Mouse (Mus musculus): Measurements from ENCODE around the gene Chpt1. TPM values are rescaled to one million over a fixed set of nuclear protein-coding genes. Genes with fewer than 3 reads are reported as not detected.
"Not testable (repeated sequence)": the region's sequence is repeated elsewhere in the genome, so short reads cannot be mapped to it uniquely, and the experiment has no call there.

Gene Chpt1
- 10 to 100 TPM; 43.7 to 52.5 (median 46.0) TPM for total RNA-seq (2022)

DNA sequence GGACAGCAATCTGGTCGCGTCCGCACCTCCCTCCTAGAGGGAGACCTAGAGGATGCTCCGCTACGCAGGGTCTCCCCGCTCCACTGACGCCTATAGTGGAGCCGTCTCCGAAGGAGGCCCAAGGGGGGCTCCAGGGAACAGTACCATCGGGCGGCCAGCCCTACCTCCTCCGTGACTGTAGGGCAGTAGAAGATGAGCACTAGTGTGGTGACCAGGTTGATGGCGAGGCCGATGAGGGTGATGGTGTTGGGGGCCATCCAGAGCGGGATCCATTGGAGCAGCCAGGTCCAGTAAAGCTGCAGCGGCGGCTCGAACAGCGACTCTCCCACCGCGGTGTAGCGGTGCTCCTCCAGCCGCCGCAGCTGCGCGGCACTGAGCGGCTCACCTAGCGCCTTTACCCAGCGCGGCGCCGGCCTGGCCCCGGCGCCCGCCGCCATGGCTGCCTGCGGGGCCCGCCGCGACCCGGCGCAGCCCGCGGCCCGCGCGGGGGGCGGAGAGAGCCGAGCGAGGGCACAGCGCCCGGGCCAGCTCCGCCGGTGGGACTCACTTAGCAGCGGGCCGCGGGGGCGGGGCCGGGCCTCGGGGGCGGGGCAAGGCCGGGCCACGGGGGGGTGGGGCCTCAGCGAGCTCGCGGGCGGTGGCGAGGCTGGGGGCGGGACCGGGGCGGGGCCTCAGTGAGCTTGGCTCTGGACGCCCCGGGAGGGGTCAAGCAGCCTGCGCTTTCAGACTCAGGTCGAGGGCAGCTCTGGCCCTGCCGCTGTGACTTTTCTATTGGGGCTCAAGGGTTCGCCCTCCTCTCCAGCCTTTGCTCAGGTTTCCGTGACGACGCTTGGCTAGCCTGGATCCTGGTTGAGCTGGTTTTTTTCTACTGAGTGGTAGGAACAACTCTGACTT is at the start of gene Chpt1:
Gene Chpt1 (minus strand): TSS at position 653 of the 894 bp plus-strand sequence.
- peak; percentile 43 to 66 for DNase-seq (ENCODE audit: low spot score in 2 of 2)

DNA sequence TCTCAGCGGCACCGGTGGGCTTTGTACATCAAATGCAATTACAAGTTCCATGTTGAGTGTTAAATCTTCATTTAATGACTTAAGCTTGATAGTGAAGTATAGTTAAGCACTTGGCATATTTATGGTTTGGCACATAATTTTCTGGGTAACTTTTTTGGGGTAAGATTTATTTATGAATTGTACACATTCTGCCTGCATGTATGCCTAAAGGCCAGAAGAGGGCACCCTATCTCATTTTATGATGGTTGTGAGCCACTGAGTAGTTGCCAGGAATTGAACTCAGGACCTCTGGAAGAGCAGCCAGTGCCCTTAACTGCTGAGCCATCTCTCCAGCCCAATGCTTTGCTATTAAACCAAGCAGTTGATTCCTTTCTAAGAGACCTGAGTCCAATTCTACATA is 48.9 kb upstream of the Chpt1 start:
- no peak for DNase-seq (ENCODE audit: low spot score in 2 of 2)

DNA sequence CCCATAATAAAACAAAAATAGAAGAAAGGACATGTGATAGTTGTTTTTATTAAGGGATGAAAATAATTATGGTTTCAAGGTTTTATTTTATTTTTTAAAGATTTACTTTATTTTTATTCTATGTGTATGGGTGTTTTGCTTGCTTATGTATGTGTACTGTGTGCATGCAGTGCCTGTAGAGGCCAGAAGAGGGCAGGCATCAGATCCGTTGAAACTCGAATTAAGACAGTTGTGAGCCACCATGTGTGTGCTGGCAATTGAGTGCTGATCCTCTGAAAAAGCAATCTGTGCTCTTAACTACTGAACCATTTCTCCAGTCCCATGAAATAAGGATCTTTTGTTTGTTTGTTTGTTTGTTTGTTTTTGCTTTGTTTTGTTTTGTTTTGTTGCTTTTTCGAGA is 46.4 kb upstream of the Chpt1 start:
- DNase-seq (ENCODE audit: low spot score in 2 of 2), result no peak

DNA sequence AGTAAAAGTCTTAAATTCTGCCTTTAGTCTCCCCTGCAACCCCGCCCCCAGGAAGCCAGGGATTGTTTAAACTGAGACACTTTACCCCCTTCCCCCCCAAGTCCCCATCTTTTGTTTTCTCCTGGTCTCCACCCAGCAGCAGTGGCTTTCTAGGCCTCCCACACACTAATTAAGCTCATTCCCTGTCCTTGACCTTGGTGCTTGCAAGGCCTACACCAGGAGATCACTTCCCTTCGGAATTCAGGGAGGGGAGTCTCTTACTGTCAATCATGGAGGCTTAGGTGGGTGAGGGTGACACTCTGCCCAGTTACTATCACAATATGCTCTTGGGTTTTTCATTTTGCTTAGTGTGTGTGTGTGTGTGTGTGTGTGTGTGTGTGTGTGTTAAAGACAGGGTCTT is 43.8 kb upstream of the Chpt1 start:
- DNase-seq (ENCODE audit: low spot score in 2 of 2), result no peak

DNA sequence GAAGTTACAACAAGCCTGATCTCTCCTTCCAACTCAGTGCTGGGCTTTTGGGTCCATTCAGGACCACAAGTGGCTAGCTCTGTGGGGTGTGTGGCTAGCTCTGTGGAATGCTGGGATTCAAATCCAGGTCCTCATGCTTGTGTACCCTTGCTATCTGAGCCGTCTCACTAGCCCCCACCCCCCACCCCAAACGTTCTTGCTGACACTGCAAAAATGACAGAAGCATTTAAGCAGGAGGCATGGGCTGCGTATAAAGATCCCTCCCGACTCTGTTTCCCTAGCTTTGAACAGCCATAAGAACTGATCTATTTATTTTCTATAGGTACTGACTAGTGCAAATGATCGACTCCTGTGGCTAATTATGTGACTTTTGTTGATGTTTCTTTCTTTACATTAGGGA is 26.8 kb upstream of the Chpt1 start:
- no peak for DNase-seq (ENCODE audit: low spot score in 2 of 2)

DNA sequence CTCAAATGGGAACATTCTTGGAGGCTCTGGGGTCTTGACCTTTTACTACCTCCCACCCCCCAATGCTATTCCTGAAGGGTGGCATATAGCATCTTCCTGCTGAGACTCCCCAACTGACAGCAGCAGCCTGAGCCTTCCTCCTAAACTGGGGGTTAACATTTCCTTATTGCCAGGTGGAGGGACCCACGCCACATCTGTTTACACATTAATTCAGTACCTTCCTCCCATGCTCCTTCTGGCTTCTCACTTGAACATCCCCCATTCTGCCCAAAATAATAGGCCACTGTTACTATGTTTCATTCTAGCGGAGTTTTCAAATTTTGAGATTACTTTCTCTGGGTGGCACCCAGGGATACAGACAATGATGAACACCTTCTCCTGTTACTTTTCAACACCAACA is 20.1 kb upstream of the Chpt1 start:
- peak; percentile 38 to 42 for DNase-seq (ENCODE audit: low spot score in 2 of 2)

DNA sequence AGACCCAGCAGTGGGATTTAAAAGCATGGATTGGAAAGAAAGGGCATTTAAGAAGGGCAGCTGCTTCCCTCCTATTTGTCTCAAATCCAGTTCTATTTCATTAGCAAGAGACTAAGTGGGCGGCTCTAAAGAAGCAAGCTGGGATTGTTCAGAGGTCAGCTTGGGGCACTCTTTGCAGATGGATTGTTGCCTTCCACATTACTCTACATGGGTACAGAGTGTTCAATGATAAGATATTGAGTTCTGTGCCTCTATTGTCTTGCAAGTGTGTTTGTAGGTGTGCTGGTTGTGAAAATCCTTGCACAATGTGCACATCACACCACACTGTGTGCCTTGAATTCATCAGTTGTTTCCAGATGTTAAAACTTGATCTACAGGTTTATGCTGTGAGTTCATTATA is 19.3 kb upstream of the Chpt1 start:
- DNase-seq (ENCODE audit: low spot score in 2 of 2), result no peak

DNA sequence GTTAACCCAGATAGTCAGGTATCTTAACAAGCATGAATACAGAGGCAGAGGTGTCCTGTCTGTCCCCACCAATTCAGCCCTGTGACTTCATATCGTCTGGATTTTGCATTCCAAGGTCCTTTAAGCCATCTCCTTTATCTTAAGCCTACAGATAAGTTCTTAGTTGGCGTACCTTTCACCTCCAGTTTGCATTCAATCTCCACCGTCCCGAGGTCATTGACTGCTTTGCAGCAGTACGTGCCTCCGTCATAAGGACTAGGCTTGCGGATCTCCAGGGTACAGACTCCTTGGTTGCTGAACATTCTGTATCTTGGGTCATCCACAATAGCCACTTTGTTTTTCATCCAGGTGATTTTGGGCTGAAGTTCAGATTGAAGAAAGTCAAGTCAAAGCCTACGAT is 18.9 kb upstream of the Chpt1 start:
- no peak for DNase-seq (ENCODE audit: low spot score in 2 of 2)

DNA sequence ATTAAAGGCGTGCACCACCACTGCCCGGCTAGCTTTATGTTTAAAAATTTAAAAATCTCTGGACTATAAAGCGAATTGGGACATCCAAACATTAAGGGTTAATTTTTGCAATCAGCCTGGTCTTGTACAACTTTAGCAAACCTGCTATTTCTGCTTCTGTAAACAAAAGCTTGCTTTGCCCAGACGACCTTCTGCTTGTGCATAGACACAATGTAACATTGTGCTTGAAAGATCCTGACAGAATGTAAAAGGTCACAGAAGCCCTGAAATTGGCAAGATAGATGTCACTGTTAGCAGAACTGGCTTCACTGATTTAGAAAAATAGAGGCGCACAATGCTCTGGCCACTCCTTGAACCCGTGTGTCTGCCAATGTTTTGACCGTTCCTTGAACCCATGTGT is 11.2 kb upstream of the Chpt1 start:
- DNase-seq (ENCODE audit: low spot score in 2 of 2), result not testable (repeated sequence)

DNA sequence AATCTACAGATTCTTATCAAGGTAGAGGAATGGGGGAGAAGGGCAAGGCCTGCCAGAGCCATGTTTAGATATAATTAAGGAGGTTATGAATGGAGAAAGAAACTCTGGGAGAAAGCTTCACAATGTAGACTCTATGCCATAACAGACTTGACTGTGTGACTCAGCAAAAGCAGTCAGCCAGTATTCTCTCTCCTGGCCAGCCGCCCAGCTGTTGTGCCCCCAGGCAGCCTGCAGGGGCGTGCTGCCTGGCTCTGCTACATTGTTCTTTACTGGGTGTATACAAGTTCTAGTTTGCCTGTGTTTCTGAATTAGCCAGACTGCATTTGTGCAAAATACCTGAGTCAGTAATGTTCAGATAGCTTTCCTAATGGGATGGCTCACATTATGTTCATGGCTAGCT is 10.6 kb upstream of the Chpt1 start:
- DNase-seq (ENCODE audit: low spot score in 2 of 2), result peak; percentile 39 to 52

DNA sequence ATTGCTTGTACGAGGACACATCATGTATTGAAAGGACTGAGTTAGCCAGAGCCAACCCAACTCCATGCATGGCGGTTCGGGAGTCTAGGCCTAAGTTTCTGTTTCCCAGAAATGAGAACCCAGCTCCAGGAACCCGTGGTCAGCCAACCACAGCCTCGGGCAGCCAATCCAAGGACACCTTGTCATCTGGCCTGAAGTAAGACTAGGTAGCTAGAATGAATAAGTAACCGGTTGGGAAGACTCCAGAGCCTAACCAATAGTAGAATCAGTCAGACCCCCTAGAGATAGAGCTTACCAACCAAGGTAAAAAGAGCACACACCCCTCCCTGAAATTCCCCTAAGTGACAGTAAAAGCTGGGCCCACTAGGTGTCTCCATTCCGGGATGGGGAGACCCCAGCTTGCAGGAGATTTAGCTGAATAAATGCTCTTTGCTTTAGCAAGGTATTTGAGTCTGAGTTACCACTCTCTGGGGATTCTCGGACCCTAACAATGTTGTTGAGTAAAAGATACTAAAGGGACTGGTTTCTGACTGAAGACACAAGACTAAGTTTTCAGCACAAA is 9.8 kb upstream of the Chpt1 start:
- no peak for DNase-seq (ENCODE audit: low spot score in 2 of 2)

DNA sequence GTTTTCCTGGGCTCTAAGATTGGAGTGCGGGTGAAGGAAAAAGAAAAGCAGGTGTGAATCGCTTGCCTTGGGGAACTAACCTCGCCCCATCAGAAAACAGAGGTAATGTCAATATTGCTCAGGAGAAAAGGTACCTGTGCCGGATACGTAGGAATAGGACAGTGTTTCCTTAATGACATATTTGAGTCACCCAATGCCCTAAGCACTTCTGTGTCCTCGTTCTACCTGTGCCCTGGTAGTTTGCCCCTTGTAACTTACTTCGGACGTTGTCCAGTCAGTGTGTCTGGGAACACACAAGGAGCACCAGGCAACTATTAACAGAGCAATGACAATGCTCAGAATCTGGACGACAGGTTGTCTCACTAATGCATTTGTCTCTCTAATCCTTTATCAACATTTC is 7.5 kb upstream of the Chpt1 start:
- no peak for DNase-seq (ENCODE audit: low spot score in 2 of 2)

DNA sequence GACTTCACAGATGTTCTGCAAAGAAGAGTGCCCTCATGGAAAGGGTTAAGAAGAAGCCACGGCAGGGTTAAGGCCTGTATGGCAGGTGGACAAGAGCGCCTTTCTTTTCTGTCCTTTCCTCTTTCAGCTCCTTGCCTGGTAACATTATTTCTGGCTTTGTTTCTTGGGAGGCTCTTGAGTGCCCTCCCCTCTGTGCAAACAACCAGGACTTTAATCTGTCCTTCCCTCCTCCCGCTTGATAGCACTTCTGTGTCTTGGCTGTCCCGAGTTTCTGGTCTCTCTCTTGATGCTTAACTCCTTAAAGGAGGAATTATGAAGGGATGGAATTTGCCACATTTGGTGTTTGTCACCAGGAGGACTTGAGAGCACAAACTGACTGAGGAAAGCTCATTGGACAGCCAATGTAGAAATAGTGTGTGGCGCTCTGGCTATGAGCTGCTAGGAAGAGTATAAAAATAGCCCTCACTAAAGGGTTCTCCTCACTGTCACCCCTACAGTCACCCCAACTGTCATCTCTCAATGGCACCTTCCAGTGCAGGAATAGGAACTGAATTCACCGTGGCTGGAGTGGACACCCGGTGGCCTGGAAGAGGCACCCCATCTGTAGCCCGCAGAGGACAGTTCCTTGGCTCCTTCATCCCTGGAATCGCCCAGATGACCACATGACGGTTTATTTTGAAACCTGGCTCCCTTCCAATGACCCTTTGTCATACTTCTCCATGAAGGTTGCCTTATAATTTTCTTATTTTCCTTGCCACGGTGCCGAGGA is 6.8 kb upstream of the Chpt1 start:
- DNase-seq (ENCODE audit: low spot score in 2 of 2), result no peak

DNA sequence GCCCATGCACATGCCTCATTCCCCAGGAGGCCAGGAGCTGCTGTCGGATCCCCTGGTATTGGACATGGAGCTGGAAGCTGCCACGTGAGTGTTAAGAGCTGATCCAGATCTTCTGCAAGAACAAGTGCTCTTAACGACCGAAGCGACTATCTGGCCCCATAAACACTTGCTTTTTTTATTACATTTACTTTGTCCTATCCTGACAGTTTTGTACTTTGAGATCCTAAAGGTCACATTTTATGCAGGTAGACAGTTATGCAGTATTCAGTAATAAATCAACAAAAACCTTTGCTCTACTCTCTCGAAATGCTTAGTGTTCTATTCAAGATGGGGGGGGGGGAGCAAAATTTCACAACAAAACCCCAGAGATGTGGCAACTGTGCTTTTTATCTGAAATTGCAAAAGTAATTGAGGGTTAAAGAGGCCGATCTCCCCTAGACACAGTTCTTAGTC is 3.8 kb upstream of the Chpt1 start:
- no peak for DNase-seq (ENCODE audit: low spot score in 2 of 2)

DNA sequence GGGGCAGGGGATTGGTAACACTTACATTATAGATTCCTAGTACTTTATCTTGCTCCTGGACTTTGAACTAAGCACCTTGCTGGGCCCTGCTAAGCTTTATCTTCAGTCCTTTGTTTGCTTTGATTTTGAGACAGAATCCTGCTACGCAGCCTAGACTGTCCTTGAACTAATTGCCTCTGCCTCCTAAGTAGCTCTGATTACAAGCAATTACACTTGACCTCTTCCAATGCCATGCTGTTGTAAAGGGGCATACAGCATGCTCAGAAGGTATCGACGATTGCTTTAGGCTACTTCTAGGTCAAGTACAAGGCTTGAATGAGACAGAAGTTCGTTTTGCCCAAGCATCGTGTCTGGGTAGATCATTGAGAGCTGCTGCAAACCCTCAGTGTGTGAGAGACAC is 1.4 kb upstream of the Chpt1 start:
- DNase-seq (ENCODE audit: low spot score in 2 of 2), result no peak

DNA sequence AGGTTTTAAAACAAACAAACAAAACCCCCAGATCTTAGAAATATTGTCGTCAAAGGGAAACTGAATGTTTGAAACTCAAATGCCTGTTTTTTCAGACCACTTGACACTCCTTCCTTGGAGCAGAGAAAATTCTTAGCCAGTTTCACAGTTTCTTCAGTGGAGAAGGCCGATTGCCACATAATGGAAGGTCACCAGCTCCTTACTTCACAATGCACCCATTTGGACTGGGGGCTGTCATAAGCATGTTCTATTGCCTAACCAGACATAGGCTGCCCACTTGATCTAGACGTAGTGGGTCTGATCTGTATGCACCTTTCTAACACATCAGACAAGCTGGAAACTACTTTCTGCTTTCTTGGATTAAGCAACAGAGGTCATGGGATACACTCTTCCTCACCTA is 608 bp upstream of the Chpt1 start:
- no peak for DNase-seq (ENCODE audit: low spot score in 2 of 2)

DNA sequence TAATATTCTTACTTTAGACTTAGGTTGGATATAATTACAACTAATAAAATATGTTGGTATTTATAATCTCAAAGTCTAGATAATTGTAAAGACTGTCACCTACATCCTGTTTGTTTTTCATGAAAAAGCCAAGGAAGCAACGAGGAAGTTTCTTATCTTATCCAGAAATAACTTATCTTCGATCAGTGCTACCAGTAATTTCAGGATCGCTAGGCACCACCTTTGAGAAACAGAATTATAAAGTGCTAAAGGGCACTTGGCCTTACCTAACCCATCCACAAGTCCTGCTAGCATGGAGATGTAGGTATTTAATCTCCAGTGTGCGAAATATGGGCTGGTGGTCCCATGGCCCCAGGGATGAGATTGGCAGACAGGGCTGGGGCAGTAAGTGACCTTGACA is 954 bp downstream of the Chpt1 start:
- DNase-seq (ENCODE audit: low spot score in 2 of 2), result no peak

DNA sequence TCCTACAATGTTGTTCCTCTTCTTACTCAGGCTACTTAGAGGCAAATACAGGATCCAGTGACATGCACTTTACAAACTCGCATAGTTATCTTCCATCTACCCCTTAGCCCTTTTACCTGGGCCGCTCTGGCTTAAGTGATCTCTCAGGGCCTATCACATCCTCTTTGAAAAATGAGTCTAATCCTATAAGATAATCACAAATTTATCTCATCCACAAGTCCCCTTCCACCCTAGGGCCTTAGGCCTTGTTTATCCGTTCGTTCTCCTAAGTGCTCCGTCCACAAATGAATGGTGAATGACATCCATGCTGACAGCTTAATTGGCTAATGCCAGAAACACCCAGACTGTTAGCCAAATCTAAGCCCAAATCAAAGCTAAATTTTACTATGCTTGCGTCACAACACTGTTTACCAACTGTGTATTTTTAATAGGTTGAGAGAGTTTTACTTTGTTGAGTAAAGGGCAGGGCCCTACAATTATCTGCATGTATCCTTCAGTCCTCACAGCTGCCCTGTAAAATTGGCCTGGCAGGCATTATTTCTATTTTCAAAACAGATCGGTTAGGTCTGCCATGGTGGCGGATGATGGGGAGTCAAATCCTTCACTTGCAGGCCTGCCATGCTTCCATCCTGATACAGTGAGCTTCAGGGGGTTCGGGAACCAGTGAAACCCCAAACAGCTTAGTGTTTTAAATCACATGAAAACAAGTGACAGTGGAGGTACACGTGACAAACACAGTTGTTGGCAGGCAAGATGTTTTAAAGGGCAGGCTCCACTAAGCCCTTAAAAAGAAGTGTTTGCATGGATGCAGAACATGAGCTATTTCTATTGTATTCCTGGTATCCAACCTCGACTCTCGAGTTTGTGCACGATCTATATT is 1.7 kb downstream of the Chpt1 start:
- DNase-seq (ENCODE audit: low spot score in 2 of 2), result no peak

DNA sequence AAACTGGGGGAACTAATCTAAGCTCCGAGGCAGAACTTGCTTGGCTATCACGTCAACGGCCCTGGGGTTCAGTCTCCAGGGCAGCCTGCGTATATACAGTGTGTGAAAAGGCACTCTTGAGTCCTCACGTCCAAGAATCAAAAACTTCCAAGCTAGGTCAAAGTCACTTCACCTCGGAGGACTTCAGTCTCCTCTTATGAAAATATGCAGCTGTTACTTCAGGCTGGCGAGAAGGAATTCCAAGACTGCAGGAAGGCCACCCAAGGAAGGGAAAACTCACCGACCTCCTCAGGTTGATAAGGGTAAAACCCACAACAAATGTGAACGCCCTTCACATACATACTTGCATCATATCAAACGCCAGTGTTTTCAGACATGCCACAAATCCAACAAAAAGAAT is 2.5 kb downstream of the Chpt1 start:
- DNase-seq (ENCODE audit: low spot score in 2 of 2), result no peak

DNA sequence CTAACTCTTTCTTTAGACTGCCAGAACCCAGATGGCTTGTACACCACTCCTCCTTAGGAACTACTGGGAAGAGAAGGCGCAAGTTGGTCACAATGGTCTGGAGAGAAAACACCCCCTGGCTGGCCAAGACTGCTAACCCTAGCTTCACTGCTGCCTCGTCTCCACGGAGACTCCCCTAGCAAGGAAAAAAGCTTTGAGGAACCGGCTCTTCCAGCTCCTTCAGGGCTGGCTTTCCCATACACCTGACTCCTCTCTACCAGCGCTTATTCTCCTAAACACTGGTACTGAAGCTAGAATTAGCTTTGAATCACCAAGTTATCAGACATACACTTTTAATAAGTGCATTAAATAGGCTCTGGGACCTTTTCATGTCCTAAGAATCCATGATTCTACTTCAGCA is 3.9 kb downstream of the Chpt1 start:
- DNase-seq (ENCODE audit: low spot score in 2 of 2), result no peak

DNA sequence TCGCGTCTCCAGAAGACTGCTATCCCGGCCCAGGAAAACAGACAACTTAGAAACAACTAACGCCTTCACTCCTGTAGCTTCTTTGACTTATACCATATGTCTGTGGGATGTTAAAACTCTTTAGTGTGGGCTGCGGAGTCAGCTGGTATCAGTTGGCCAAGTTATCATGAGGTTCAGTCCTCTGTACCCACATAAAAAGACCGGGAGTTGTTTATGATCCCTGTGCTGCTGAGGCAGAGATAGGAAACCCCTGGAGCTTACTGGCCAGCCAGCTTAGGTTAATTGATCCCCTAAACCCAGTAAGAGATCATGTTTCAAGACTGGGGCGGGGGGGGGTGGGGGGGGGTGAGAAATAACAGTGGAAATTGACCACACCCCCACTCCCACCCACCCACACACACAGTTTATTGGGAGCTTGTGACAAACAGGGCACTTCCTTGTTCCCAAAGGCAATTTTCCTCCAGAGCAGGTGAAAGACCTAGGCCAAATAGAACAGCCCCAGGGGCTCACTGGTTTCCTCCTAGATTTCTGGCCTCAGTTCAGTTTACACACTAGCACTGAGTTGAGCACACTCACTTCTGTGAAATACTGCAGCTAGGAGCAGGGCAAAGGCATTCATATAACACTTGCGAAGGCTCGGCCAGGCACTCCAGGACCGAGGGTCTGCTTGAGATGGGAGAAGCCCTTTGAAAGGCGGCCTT is 6.9 kb downstream of the Chpt1 start:
- no peak for DNase-seq (ENCODE audit: low spot score in 2 of 2)

All from layer of hippocampus, adult 8-10 months (tissue).